Mouse (Mus musculus) cerebellum, adult 2 months (tissue): ENCODE measurements around the gene Cracr2a.

Experiments
- CTCF ChIP-seq: fragments of 200-500 bp; IDR thresholded peaks from 2 replicates; pipeline ENCODE4 v1.5.1; 2011; ENCODE audit warnings: low read depth, mild to moderate bottlenecking, control low read depth, low read length, moderate library complexity, borderline replicate concordance; ENCODE audit not compliant: insufficient read depth
- POLR2A ChIP-seq: fragments of 200-500 bp; IDR thresholded peaks from 2 replicates; pipeline ENCODE4 v1.6.1; 2011; ENCODE audit warnings: low read length, control low read depth, borderline replicate concordance; ENCODE audit not compliant: insufficient read depth

GRCm38 (mm10) chr6:127687181-127687860 lies 126.2 kb downstream of the Cracr2a start:
- TF ChIP-seq CTCF = no peak
- no peak for TF ChIP-seq POLR2A
